21 mouse cellular contexts compared by ENCODE assay signal in genomic region chr13:101555371-101555874, GRCm38 (mm10).
DNase-seq lines count a peak whose midpoint lies in the region; ATAC-seq and TF ChIP-seq lines count a peak whose summit lies in the region.
"Had no signal": no experiment of that assay in that cellular context is flagged by ENCODE, and none has a peak within 500 bp of the region (broad histone marks: within the 10 kb centered on the region; RNA-seq: fewer than 3 reads in every experiment).

No protein-coding gene starts in this region.

- H3K4me1 ChIP-seq in liver, adult 2 months (ENCODE audit: control insufficient read depth, insufficient read depth, low read length), result peaks cover 3% of the 10 kb centered on the region
- H3K4me1 ChIP-seq in liver, postnatal 0 days (ENCODE audit: insufficient read depth), result peaks cover 20% of the 10 kb centered on the region
- H3K4me1 ChIP-seq: embryonic facial prominence, embryonic 13.5 days; hindbrain, embryonic 12.5 days had no signal

- no peak overlapping the region for H3K27ac ChIP-seq in liver, adult 2 months (replicated peaks; ENCODE audit: insufficient read depth, low read depth, low read length)
- no peak overlapping the region for H3K27ac ChIP-seq in liver, postnatal 0 days (ENCODE audit: low read depth)
- H3K27ac ChIP-seq: embryonic facial prominence, embryonic 13.5 days; forebrain, embryonic 10.5 days; heart, adult 2 months; hindbrain, embryonic 12.5 days had no signal

- intact Hi-C loops in heart, postnatal 14 days (cut with DNase I), result no loop called here

- H3K36me3 ChIP-seq in liver, adult 2 months (ENCODE audit: control insufficient read depth, insufficient read depth, low read length), result no peaks in the 10 kb centered on the region
- no peaks in the 10 kb centered on the region for H3K36me3 ChIP-seq in liver, postnatal 0 days (replicated peaks; ENCODE audit: insufficient read depth, low read length)
- H3K36me3 ChIP-seq: embryonic facial prominence, embryonic 13.5 days; forebrain, embryonic 10.5 days; heart, embryonic 12.5 days; hindbrain, embryonic 12.5 days had no signal

- H3K27me3 ChIP-seq in liver, adult 2 months (ENCODE audit: control insufficient read depth, insufficient read depth, low read length), result no peaks in the 10 kb centered on the region
- no peaks in the 10 kb centered on the region for H3K27me3 ChIP-seq in liver, postnatal 0 days (ENCODE audit: insufficient read depth, low read length)
- H3K27me3 ChIP-seq: embryonic facial prominence, embryonic 13.5 days; heart, embryonic 12.5 days; hindbrain, embryonic 12.5 days had no signal

- H3K4me2 ChIP-seq in liver, postnatal 0 days (ENCODE audit: low read depth, low read length), result no peak overlapping the region
- H3K4me2 ChIP-seq: embryonic facial prominence, embryonic 13.5 days; heart, embryonic 12.5 days; hindbrain, embryonic 12.5 days had no signal

- H3K9me3 ChIP-seq in liver, postnatal 0 days (ENCODE audit: low read length), result no peaks in the 10 kb centered on the region
- H3K9me3 ChIP-seq: embryonic facial prominence, embryonic 13.5 days; forebrain, embryonic 10.5 days; heart, embryonic 12.5 days; hindbrain, embryonic 12.5 days had no signal

- no peak for TF ChIP-seq EP300 in liver, postnatal 0 days (IDR thresholded peaks at IDR 0.05; ENCODE audit: low read depth)

- H3K79me2 ChIP-seq in liver, adult 2 months (ENCODE audit: control insufficient read depth, insufficient read depth, low read length), result no peaks in the 10 kb centered on the region

- no peak for ATAC-seq in liver, postnatal 0 days
- ATAC-seq: forebrain, embryonic 14.5 days; hindbrain, embryonic 16.5 days; inflammation-experienced regulatory T-cells, adult 6 months; intestine, postnatal 0 days had no signal

- no peak for TF ChIP-seq CTCF in liver, adult 2 months (IDR thresholded peaks at IDR 0.05; ENCODE audit: low read depth, low read length)
- no peak for TF ChIP-seq CTCF in liver, postnatal 0 days (IDR thresholded peaks at IDR 0.05; ENCODE audit: low read depth)

- no peak overlapping the region for H3K4me3 ChIP-seq in liver, adult 2 months (ENCODE audit: insufficient read depth, low read depth, low read length)
- H3K4me3 ChIP-seq in liver, postnatal 0 days (ENCODE audit: low read depth, low read length), result no peak overlapping the region
- H3K4me3 ChIP-seq: embryonic facial prominence, embryonic 13.5 days; forebrain, embryonic 10.5 days; heart, adult 2 months; heart, embryonic 12.5 days; hindbrain, embryonic 12.5 days had no signal

- no peak for TF ChIP-seq POLR2A in liver, adult 2 months (IDR thresholded peaks at IDR 0.05; ENCODE audit: extremely low read depth, insufficient read depth, low read length)

- no peak overlapping the region for H3K9ac ChIP-seq in liver, adult 2 months (ENCODE audit: low read depth, low read length)
- H3K9ac ChIP-seq in liver, postnatal 0 days (replicated peaks), result no peak overlapping the region
- H3K9ac ChIP-seq: embryonic facial prominence, embryonic 13.5 days; heart, embryonic 12.5 days; hindbrain, embryonic 12.5 days had no signal

- WGBS in liver, adult 2 months, result 14% methylated on average over 3 of the region's 3 CpGs
- 64% methylated on average over 3 of the region's 3 CpGs for WGBS in liver, postnatal 0 days (ENCODE audit: insufficient replicate concordance)

- peak; percentile 7 for DNase-seq in adrenal gland, adult 8-10 months
- DNase-seq in adrenal gland, postnatal 14 days, result no peak
- peak; percentile 84 for DNase-seq in heart, adult 11 months
- no peak for DNase-seq in heart, postnatal 14 days
- peak; percentile 85 for DNase-seq in liver, adult 2 months (ENCODE audit: extremely low read depth, low read depth, low spot score)
- no peak for DNase-seq in liver, postnatal 0 days
- no peak for DNase-seq in right cerebral cortex, postnatal 10 days (ENCODE audit: low spot score in 2 of 2)
- DNase-seq: cerebellum, adult 11 months; cerebellum, adult 8-10 months; cerebellum, postnatal 14 days; gastrocnemius, postnatal 10 days; heart, adult 2 months; heart, postnatal 4 days had no signal

Comparison
In these comparisons a context has a peak if more than half of its experiments do, and no peak if none do; other contexts are left out.
1. DNase-seq: peak in adrenal gland, adult 8-10 months (single experiment), heart, adult 11 months (single experiment) and liver, adult 2 months (single experiment); none in adrenal gland, postnatal 14 days (single experiment), heart, postnatal 14 days (0 of 2), liver, postnatal 0 days (single experiment) and right cerebral cortex, postnatal 10 days (0 of 2).